Mouse (Mus musculus) T-helper 17 cell (primary cell): ENCODE results near the gene Ms4a14.
"Not testable (repeated sequence)": the region's sequence is repeated elsewhere in the genome, so short reads cannot be mapped to it uniquely, and the experiment has no call there.

Experiments
- in situ Hi-C, 2 experiments: fragments of 300-600 bp; cut with MboI, MseI; formaldehyde crosslinking; loops; 1 replicate in 1 of 2; 2 replicates in 1 of 2; pipeline ENCODE4 v1.15.1; 2025; ENCODE audit warnings: high pct_unique_total_duplicates in 2 of 2

Ms4a14 gene

GRCm38 (mm10) chr19:11314354-11314753 lies at the start of gene Ms4a14:
Gene Ms4a14 (minus strand): TSS chr19:11314454.
- in situ Hi-C loops: no loop called here

- in situ Hi-C loops: loop anchor here in 1 of 2 experiments (5.0 kb wide), 1 partner anchor 130 kb away; no protein-coding TSS in a partner anchor
Measured at GRCm38 (mm10) chr19:11362002-11362401, 47.7 kb upstream of the Ms4a14 start.

- in situ Hi-C loops: loop anchor here in 1 of 2 experiments (5.0 kb wide), 1 partner anchor 132 kb away; no protein-coding TSS in a partner anchor
Measured at GRCm38 (mm10) chr19:11360106-11360505, 45.9 kb upstream of the Ms4a14 start.

- in situ Hi-C loops: loop anchor here in 1 of 2 experiments (5.0 kb wide), 1 partner anchor 167 kb away; no protein-coding TSS in a partner anchor
Measured at GRCm38 (mm10) chr19:11355730-11356129, 41.5 kb upstream of the Ms4a14 start.

GRCm38 (mm10) chr19:11351878-11352277 lies 37.6 kb upstream of the Ms4a14 start:
- in situ Hi-C loops: loop anchor here (5.0 kb wide), 3 partner anchors 50 to 420 kb away; partner anchors contain the start of genes Mrpl16 (in 1 of the 2) and Ms4a4c (in 1 of the 2)

GRCm38 (mm10) chr19:11349698-11350481 lies 35.6 kb upstream of the Ms4a14 start:
- in situ Hi-C loops: loop anchor here (5.0 kb wide), 4 partner anchors 52 to 422 kb away; partner anchors contain the start of genes Mrpl16 (in 1 of the 2) and Ms4a4c (in 1 of the 2)

GRCm38 (mm10) chr19:11343992-11344391 lies 29.7 kb upstream of the Ms4a14 start:
- in situ Hi-C loops: no loop called here

- in situ Hi-C loops: no loop called here
Measured at GRCm38 (mm10) chr19:11343147-11343546, 28.9 kb upstream of the Ms4a14 start.

GRCm38 (mm10) chr19:11335932-11336331 lies 21.7 kb upstream of the Ms4a14 start, which contains the start of gene Ms4a7:
Gene Ms4a7 (minus strand): TSS chr19:11336146.
- in situ Hi-C loops: no loop called here

- in situ Hi-C loops: loop anchor here in 1 of 2 experiments (10.0 kb wide), 1 partner anchor 544 kb away; the partner anchor contains the start of gene Olfr1418
Measured at GRCm38 (mm10) chr19:11321123-11321522, 6.9 kb upstream of the Ms4a14 start.

GRCm38 (mm10) chr19:11316786-11317185 lies 2.5 kb upstream of the Ms4a14 start:
- in situ Hi-C loops: no loop called here

- in situ Hi-C loops: no loop called here
Measured at GRCm38 (mm10) chr19:11308888-11309287, 5.4 kb downstream of the Ms4a14 start.

GRCm38 (mm10) chr19:11299529-11299928 lies 14.7 kb downstream of the Ms4a14 start:
- in situ Hi-C loops: not testable (repeated sequence)

- in situ Hi-C loops: no loop called here
Measured at GRCm38 (mm10) chr19:11298939-11299338, 15.3 kb downstream of the Ms4a14 start.

GRCm38 (mm10) chr19:11293616-11294015 lies 20.6 kb downstream of the Ms4a14 start:
- in situ Hi-C loops: not testable (repeated sequence)

GRCm38 (mm10) chr19:11292990-11293389 lies 21.3 kb downstream of the Ms4a14 start:
- in situ Hi-C loops: no loop called here

- in situ Hi-C loops: no loop called here
Measured at GRCm38 (mm10) chr19:11283773-11284172, 30.5 kb downstream of the Ms4a14 start, which contains the start of gene Ms4a5. Gene Ms4a5 (minus strand): TSS chr19:11283873.

GRCm38 (mm10) chr19:11280223-11280622 lies 34.0 kb downstream of the Ms4a14 start:
- in situ Hi-C loops: no loop called here

- in situ Hi-C loops: no loop called here
Measured at GRCm38 (mm10) chr19:11276431-11276830, 37.8 kb downstream of the Ms4a14 start.

- in situ Hi-C loops: loop anchor here in 1 of 2 experiments (25.0 kb wide), 1 partner anchor 1130 kb away; no protein-coding TSS in a partner anchor
Measured at GRCm38 (mm10) chr19:11266956-11267355, 47.3 kb downstream of the Ms4a14 start.

GRCm38 (mm10) chr19:11266052-11266845 lies 48.0 kb downstream of the Ms4a14 start, which contains the start of gene Ms4a1:
Gene Ms4a1 (minus strand): TSS chr19:11266241.
- in situ Hi-C loops: loop anchor here in 1 of 2 experiments (25.0 kb wide), 1 partner anchor 1129 kb away; no protein-coding TSS in a partner anchor
